20 mouse cellular contexts compared by ENCODE assay signal in the genomic region with DNA sequence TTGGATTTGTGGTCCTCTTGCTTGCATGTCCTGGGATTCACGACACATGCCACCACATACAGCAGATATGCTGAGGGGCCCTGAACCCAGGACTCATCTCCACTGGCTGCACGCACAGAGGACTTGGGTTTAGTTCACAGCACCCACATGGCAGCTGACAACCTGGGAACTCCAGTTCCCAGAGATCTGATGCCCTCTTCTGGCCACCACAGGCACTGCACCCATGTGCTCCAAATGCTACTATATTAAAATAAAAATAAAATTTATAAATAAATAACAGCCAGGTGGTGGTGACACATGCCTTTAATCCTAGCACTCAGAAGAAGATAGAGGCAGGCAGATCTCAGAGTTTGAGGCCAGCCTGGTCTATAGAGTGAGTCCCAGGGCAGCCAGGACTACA. TPM values are rescaled to one million over a fixed set of nuclear protein-coding genes. Genes with fewer than 3 reads are reported as not detected.
A peak's percentile ranks its signal among the peaks of the same experiment; 100 is the strongest.
DNase-seq lines count a peak whose midpoint lies in the region; ATAC-seq and TF ChIP-seq lines count a peak whose summit lies in the region.
"Had no signal": no experiment of that assay in that cellular context is flagged by ENCODE, and none has a peak within 500 bp of the region (broad histone marks: within the 10 kb centered on the region; RNA-seq: fewer than 3 reads in every experiment).

No protein-coding gene starts in this region.

- no peak overlapping the region for H3K9ac ChIP-seq in kidney, postnatal 0 days (ENCODE audit: low read depth, low read length)
- H3K9ac ChIP-seq in midbrain, postnatal 0 days (replicated peaks; ENCODE audit: low read length, poor library complexity, severe bottlenecking) = no peak overlapping the region
- H3K9ac ChIP-seq in midbrain, embryonic 11.5 days (ENCODE audit: low read length) = no peak overlapping the region
- H3K9ac ChIP-seq in stomach, postnatal 0 days (ENCODE audit: low read length) = no peak overlapping the region
- H3K9ac ChIP-seq: hindbrain, embryonic 15.5 days; midbrain, embryonic 12.5 days had no signal

- no peak overlapping the region for H3K4me3 ChIP-seq in kidney, postnatal 0 days (replicated peaks; ENCODE audit: low read depth, low read length)
- H3K4me3 ChIP-seq in midbrain, postnatal 0 days (ENCODE audit: low read depth, low read length) = no peak overlapping the region
- H3K4me3 ChIP-seq in midbrain, embryonic 11.5 days (ENCODE audit: low read depth, low read length) = no peak overlapping the region
- H3K4me3 ChIP-seq in stomach, postnatal 0 days (ENCODE audit: low read depth, low read length) = no peak overlapping the region
- H3K4me3 ChIP-seq: hindbrain, embryonic 15.5 days; midbrain, embryonic 12.5 days; myocyte had no signal

- DNase-seq in CD4-positive, CD25-positive, alpha-beta regulatory T cell, adult 2 months (ENCODE audit: low read depth, low spot score) = peak; percentile 31
- no peak for DNase-seq in kidney, postnatal 0 days (ENCODE audit: low spot score)
- DNase-seq in kidney, adult 9 months = no peak
- DNase-seq in midbrain, postnatal 0 days (ENCODE audit: low spot score) = no peak
- no peak for DNase-seq in midbrain, embryonic 11.5 days (ENCODE audit: low spot score, missing footprints)
- no peak for DNase-seq in stomach, postnatal 0 days (ENCODE audit: low spot score)
- DNase-seq: cerebellum, adult 9-11 months; gastrocnemius, postnatal 14 days; kidney, adult 18-20 months; kidney, postnatal 4 days; layer of hippocampus, postnatal 36 days; left cerebral cortex, postnatal 4 days; retina, postnatal 1 day; thymus, postnatal 25 days had no signal

- H3K9me3 ChIP-seq in kidney, postnatal 0 days (replicated peaks; ENCODE audit: low read length) = no peaks in the 10 kb centered on the region
- H3K9me3 ChIP-seq in midbrain, postnatal 0 days (ENCODE audit: low read length) = no peaks in the 10 kb centered on the region
- peaks cover 3% of the 10 kb centered on the region; the same call in 1 of the 2 replicates for H3K9me3 ChIP-seq in midbrain, embryonic 11.5 days (ENCODE audit: control insufficient read depth, low read length)
- no peaks in the 10 kb centered on the region for H3K9me3 ChIP-seq in stomach, postnatal 0 days (ENCODE audit: control insufficient read depth, low read length)
- H3K9me3 ChIP-seq: hindbrain, embryonic 15.5 days; midbrain, embryonic 12.5 days had no signal

- no peaks in the 10 kb centered on the region for H3K27me3 ChIP-seq in kidney, postnatal 0 days (ENCODE audit: insufficient read depth, low read length)
- H3K27me3 ChIP-seq in midbrain, postnatal 0 days (ENCODE audit: insufficient read depth, low read length) = no peaks in the 10 kb centered on the region
- H3K27me3 ChIP-seq in midbrain, embryonic 11.5 days (ENCODE audit: control insufficient read depth, insufficient read depth, low read length) = no peaks in the 10 kb centered on the region
- no peaks in the 10 kb centered on the region for H3K27me3 ChIP-seq in stomach, postnatal 0 days (ENCODE audit: control insufficient read depth, insufficient read depth, low read length)
- H3K27me3 ChIP-seq: hindbrain, embryonic 15.5 days had no signal

- no peaks in the 10 kb centered on the region for H3K36me3 ChIP-seq in kidney, postnatal 0 days (ENCODE audit: insufficient read depth, low read length)
- no peaks in the 10 kb centered on the region for H3K36me3 ChIP-seq in midbrain, postnatal 0 days (ENCODE audit: insufficient read depth, low read length)
- no peaks in the 10 kb centered on the region for H3K36me3 ChIP-seq in midbrain, embryonic 11.5 days (ENCODE audit: control insufficient read depth, insufficient read depth, low read length)
- no peaks in the 10 kb centered on the region for H3K36me3 ChIP-seq in stomach, postnatal 0 days (ENCODE audit: control insufficient read depth, insufficient read depth, low read length)
- H3K36me3 ChIP-seq: hindbrain, embryonic 15.5 days; midbrain, embryonic 12.5 days had no signal

- 96% methylated on average over 2 of the region's 2 CpGs for WGBS in kidney, postnatal 0 days
- 96% methylated on average over 2 of the region's 2 CpGs for WGBS in midbrain, postnatal 0 days
- 94% methylated on average over 2 of the region's 2 CpGs for WGBS in midbrain, embryonic 11.5 days
- WGBS in stomach, postnatal 0 days = 100% methylated on average over 2 of the region's 2 CpGs

- no peak overlapping the region for H3K4me2 ChIP-seq in kidney, postnatal 0 days (ENCODE audit: low read length)
- no peak overlapping the region for H3K4me2 ChIP-seq in midbrain, postnatal 0 days (ENCODE audit: low read depth, low read length, poor library complexity, severe bottlenecking)
- H3K4me2 ChIP-seq in midbrain, embryonic 11.5 days = no peak overlapping the region
- no peak overlapping the region for H3K4me2 ChIP-seq in stomach, postnatal 0 days (replicated peaks; ENCODE audit: low read depth)
- H3K4me2 ChIP-seq: heart, embryonic 11.5 days; hindbrain, embryonic 15.5 days; midbrain, embryonic 12.5 days had no signal

- TF ChIP-seq CTCF in kidney, postnatal 0 days (IDR thresholded peaks at IDR 0.05; ENCODE audit: low read depth) = peak; percentile 32
- TF ChIP-seq CTCF in midbrain, postnatal 0 days (IDR thresholded peaks at IDR 0.05) = peak; percentile 40
- peak; percentile 38 for TF ChIP-seq CTCF in stomach, postnatal 0 days (IDR thresholded peaks at IDR 0.05; ENCODE audit: low read depth)

- peaks cover 13% of the 10 kb centered on the region; the same call in 1 of the 2 replicates for H3K4me1 ChIP-seq in kidney, postnatal 0 days (replicated peaks; ENCODE audit: insufficient read depth, low read length)
- peaks cover 4% of the 10 kb centered on the region; the same call in 1 of the 2 replicates for H3K4me1 ChIP-seq in midbrain, postnatal 0 days (ENCODE audit: insufficient read depth, low read length)
- H3K4me1 ChIP-seq in midbrain, embryonic 11.5 days (ENCODE audit: control insufficient read depth, insufficient read depth, low read length) = peaks cover 22% of the 10 kb centered on the region
- H3K4me1 ChIP-seq in stomach, postnatal 0 days (replicated peaks; ENCODE audit: control insufficient read depth, insufficient read depth) = peaks cover 3% of the 10 kb centered on the region

- no peak for TF ChIP-seq EP300 in stomach, postnatal 0 days (optimal IDR thresholded peaks at IDR 0.05)

- H3K27ac ChIP-seq in kidney, postnatal 0 days = no peak overlapping the region
- no peak overlapping the region for H3K27ac ChIP-seq in midbrain, postnatal 0 days (ENCODE audit: low read depth, low read length)
- H3K27ac ChIP-seq in midbrain, embryonic 11.5 days (ENCODE audit: low read depth, low read length) = no peak overlapping the region
- no peak overlapping the region for H3K27ac ChIP-seq in stomach, postnatal 0 days (replicated peaks)
- H3K27ac ChIP-seq: hindbrain, embryonic 15.5 days; midbrain, embryonic 12.5 days had no signal

- no peak for ATAC-seq in CD4-positive, CD25-positive, alpha-beta regulatory T cell, adult 4 months
- no peak for ATAC-seq in kidney, postnatal 0 days (replicated peaks; ENCODE audit: low FRiP score, low read depth)
- no peak for ATAC-seq in midbrain, postnatal 0 days (ENCODE audit: low FRiP score)
- no peak for ATAC-seq in midbrain, embryonic 11.5 days (ENCODE audit: low FRiP score)
- no peak for ATAC-seq in stomach, postnatal 0 days (ENCODE audit: low FRiP score, low TSS enrichment)
- ATAC-seq in monocyte, adult 5-6 weeks (replicated peaks; ENCODE audit: insufficient number of reproducible peaks, low FRiP score, low TSS enrichment, poor library complexity, severe bottlenecking) = no peak

RNA-seq across cellular contexts. Expression of a gene that starts 12.4 kb away (rescaled TPM):
- polyA plus RNA-seq in CD4-positive, CD25-positive, alpha-beta regulatory T cell, adult 4 months (2017; shearing (Covaris generic)) = not detected
- 5.0 and 5.8 TPM in 2 replicates for polyA plus RNA-seq in kidney, postnatal 0 days (2015; fragmentation: Nextera tagmentation; extraction: Ambion mirVana)
- 5.6 and 10.4 TPM in 2 replicates for total RNA-seq in midbrain, postnatal 0 days (2014; rRNA removed)
- polyA plus RNA-seq in midbrain, postnatal 0 days (2015; fragmentation: Nextera tagmentation; extraction: Ambion mirVana) = 3.5 and 4.2 TPM in 2 replicates
- 5.8 and 6.7 TPM in 2 replicates for polyA plus RNA-seq in midbrain, embryonic 11.5 days (2014; fragmentation: Nextera tagmentation; extraction: Ambion mirVana)
- polyA plus RNA-seq in stomach, postnatal 0 days (2015; fragmentation: Nextera tagmentation; extraction: Ambion mirVana) = 0.79 and 0.98 TPM in 2 replicates
- 0.75 TPM in 1 of 3 replicates, not detected in the others for total RNA-seq in monocyte, adult 5-6 weeks (2017)
